Mouse (Mus musculus): ENCODE data around the gene Ergic2.
"Not testable (repeated sequence)": the region's sequence is repeated elsewhere in the genome, so short reads cannot be mapped to it uniquely, and the experiment has no call there.

Ergic2 gene

DNA sequence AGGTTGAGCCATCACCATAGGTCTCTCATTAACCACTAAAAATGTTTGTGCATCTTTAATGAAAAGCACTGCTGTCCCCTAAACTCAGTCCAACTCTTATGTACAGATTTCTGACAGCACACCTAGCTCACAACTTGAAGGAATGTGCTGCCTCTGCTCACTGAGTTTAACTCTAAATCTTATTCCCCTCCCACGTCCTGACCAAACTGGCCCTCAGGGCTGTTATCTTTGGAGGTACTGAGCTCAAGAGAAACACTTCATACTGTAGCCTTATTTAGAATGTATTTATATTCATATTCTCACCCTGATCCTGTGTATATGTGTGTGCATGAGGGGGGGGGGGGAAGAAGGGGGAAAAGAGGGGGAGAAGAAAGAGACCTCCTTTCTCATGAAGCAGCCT, 4.7 kb downstream of the Ergic2 start:
- DNase-seq, result no peak

DNA sequence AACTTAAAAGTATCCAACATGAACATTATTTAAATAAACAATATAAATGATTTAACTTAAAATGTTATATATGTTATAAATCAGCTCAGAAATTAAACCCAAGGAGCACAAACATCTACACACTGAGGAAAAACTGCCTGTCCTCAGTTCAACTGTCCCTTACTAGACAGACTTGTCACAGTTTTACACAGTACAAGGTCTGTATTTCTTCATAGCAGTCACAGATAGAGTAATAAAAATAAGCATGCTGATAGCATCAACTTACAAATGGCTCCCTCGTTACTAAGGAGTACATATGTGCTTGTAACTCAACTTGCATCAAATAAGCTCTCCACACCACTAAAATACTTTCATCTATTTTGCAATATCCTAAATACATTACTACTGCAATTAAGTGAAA, 7.0 kb downstream of the Ergic2 start:
- DNase-seq, result no peak

- DNase-seq, result no peak
Measured at GRCm38 (mm10) chr6:148199729-148200128, 12.4 kb downstream of the Ergic2 start.

- no peak for DNase-seq
Measured at GRCm38 (mm10) chr6:148199177-148199576, 13.0 kb downstream of the Ergic2 start.

DNA sequence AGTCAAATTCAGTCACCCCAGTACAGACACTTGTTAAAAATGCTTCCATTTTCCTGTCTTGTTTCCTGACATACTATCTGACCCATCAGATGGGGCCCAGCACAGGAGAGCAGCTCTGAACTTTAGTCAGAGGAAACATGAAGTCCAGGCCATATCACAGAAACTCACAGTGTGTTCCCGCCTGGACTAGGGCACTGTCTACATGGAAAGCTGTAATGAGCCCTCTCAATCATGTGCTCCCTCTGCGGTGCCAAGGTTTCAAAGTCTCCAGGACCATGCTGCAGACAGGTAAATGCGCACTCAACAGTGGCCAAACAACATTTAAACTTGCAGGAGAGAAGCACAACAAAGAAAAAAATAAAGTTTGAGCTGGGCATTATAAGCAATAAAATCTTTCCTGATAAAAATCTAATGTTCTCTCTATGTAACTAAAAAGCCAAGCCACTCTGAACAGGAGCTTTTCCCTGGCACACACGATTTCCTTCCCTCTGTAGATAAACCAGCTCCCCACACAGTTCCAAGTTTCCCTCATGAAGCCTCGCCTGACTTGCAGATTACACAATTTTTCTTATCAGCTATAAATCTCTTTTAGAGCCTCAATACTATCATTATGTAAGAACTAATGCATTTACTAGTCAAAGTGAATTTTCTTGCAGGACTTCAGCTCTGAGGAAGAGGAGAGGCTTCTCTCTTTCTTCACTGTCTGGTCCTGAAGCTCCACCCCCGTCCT, 18.0 kb downstream of the Ergic2 start:
- DNase-seq, result peak; percentile 8

DNA sequence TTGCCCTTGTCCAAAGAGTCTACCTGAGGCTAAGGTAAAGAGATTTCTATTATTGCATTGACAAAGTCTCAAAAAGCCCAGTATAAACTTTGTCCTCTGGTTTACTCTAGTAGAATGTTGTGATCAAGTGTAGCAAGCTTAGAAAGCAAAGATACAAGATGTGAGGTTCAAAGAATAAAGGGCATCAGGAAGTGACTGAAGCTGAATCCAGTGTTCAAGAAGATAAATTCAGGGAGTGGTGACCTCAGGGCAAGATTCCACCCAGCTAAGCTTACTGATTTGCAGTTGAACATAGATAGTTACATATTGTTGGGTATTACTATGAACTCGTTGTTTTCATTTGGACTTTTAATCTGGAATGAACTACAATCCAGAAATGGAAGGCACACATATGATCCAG, 26.5 kb downstream of the Ergic2 start:
- no peak for DNase-seq

- peak; percentile 9 for DNase-seq
Measured at GRCm38 (mm10) chr6:148172904-148173303, 39.3 kb downstream of the Ergic2 start.

- DNase-seq, result not testable (repeated sequence)
Measured at GRCm38 (mm10) chr6:148152305-148152704, 59.9 kb downstream of the Ergic2 start.

DNA sequence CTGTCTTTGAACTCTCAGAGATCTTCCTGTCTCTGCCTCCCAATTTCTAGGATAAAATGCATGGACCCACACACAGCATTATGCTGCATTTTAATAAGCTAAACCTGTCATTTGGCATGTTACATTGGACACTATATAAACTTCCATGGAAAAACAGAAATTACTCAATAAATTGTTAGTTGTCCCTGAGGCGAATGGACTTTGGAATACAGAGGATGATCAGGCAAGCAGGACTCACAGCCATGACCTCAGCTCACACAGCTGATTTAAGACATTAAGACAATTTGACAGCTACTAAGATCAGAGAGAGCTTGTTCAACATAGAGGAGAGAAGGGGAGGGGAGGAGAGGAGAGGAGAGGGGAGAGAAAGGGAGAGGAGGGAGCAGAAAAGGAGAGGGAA, 69.8 kb downstream of the Ergic2 start:
- no peak for DNase-seq

DNA sequence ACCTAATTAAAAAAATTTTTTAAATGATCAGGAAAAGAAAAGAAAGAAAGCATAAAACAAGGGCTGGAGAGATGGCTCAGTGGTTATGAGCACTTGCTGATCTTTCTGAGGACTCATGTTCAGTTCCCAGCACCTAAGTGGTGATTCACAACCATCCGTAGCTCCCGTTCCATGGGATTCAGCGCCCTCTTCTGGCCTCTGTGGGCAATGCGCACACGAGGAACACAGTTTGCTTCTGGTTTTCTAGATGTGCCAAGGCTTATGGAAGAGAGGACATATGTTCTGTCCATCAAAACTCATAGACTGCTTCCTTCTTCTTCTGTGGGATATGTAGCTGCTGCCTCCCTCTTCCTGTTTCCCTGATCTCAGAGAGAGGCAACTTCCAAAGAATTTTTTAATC, 70.3 kb downstream of the Ergic2 start:
- no peak for DNase-seq

- no peak for DNase-seq
Measured at GRCm38 (mm10) chr6:148139288-148139995, 72.7 kb downstream of the Ergic2 start.

- DNase-seq, result peak; percentile 90
Measured at GRCm38 (mm10) chr6:148135769-148136382, 76.3 kb downstream of the Ergic2 start.

GRCm38 (mm10) chr6:148133536-148133935, 78.6 kb downstream of the Ergic2 start:
- DNase-seq, result no peak

DNA sequence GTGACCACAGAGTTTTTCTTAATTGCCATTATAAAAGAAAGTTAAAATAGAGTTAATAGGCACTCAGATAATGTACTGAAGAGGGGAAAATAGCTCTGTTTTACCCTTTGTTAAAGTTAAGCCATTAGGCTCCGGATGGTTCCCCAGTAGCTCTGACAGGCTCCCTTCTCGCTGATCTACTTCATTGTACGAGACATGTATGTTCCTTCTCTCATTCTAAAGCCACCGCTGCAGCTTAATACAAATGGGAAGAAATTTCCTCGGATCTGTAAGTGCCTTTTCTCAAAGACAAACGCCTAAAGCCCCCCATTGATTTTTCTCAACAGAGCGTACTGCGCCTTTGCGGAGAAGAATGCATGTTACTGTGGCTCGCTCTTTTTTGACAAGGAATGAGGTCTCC, 79.9 kb downstream of the Ergic2 start:
- no peak for DNase-seq

Measured in kidney, postnatal 10 days (tissue).